Mouse (Mus musculus) stomach, postnatal 0 days (tissue): ENCODE results near the gene Loxl3.

ENCODE experiments used
- CTCF ChIP-seq: IDR thresholded peaks from 2 replicates; pipeline ENCODE4 v1.5.1; 2016; ENCODE audit warnings: antibody characterized with exemption, low read depth, mild to moderate bottlenecking, moderate library complexity
- EP300 ChIP-seq: optimal IDR thresholded peaks from 2 replicates; pipeline ENCODE3; 2016; ENCODE audit warnings: antibody characterized with exemption

DNA sequence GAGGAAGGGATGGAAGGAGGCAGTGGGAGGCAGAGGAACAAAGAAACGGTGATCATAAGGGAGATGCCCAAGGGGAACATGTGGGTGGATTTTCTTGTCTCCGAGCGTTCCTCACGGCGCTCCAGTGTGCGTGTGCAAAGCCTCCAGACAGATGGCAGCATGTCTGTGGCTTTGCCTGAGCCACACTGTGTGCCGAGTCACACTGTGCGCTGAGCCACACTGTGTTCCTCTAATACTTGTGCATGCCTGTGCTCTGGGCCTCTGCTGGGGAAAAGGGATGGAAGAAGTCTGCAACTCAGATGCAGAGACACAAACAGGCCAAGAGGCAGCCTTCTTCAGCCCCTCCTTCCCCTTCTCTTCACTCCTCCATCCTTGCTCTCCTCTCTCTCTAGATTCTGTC is 6.7 kb upstream of the Loxl3 start:
- TF ChIP-seq EP300: no peak
- no peak for TF ChIP-seq CTCF
